Mouse (Mus musculus) C2C12 (cell line): ENCODE results near the gene Chn2.

ENCODE experiments used
- CEBPB ChIP-seq: IDR thresholded peaks from one replicate; pipeline ENCODE4 v1.6.1; 2011; ENCODE audit warnings: low read depth, mild to moderate bottlenecking, control low read depth, moderate library complexity
- CTCF ChIP-seq: IDR thresholded peaks from one replicate; pipeline ENCODE4 v1.5.1; 2011; ENCODE audit not compliant: control insufficient read depth, insufficient read depth, insufficient read length
- MAX ChIP-seq: IDR thresholded peaks from one replicate; pipeline ENCODE4 v1.6.1; 2011; ENCODE audit warnings: mild to moderate bottlenecking, control low read depth
- MYOD1 ChIP-seq: IDR thresholded peaks from one replicate; pipeline ENCODE4 v1.6.1; 2011; ENCODE audit warnings: low read depth; ENCODE audit not compliant: control insufficient read depth, insufficient read length
- USF1 ChIP-seq: IDR thresholded peaks from one replicate; pipeline ENCODE4 v1.6.1; 2011; ENCODE audit warnings: low read depth, mild to moderate bottlenecking, control low read depth, moderate library complexity

DNA sequence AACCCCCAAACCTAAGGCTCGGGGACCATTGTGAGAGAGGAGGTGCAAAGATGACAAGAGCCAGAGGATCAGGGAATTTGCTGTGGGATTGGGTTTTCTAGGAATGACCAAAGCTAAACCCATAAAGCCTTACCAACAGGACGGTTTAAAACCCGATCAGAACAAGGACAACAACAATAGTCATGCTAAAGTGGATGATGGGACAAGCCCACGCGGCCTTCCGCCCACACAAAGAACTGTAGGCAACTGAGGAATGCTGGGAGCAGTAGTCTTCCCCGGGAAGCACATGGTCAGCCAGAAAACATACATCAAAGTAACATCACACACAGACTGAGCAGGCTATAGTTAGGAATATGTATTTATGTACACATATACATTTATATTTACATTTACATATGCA, 125.9 kb downstream of the Chn2 start:
- no peak for TF ChIP-seq MYOD1
- no peak for TF ChIP-seq CTCF
- no peak for TF ChIP-seq CEBPB
- TF ChIP-seq MAX, result no peak
- no peak for TF ChIP-seq USF1
